Mouse (Mus musculus): ENCODE measurements at regions not wholly inside any gene's neighbourhood (a gene's known extent, or its start where the extent isn't known, plus 50 kb on each side); places are given as distances from the start of the nearest gene placed in this dataset.

DNA sequence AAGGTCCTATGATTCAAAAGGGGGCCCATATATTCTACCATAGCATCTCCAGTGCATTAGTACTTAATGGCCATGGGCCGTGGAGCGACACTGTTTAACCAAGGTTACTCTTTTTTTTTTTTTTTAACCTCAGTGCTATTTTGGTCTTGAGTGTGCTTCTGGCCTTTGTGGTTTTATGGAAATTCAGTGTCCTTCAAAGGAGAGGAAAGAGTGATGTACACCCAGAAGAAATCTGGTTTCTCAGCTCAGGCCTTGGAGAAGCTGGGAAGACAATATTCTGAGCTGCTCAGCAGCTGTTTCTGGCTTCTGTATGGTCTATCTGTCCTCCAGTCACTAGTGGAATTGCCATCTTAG is 91.2 kb upstream of the Pabpc6 start:
- no peak for TF ChIP-seq EP300 (IDR thresholded peaks at IDR 0.05)
- TF ChIP-seq CTCF (IDR thresholded peaks at IDR 0.05) = no peak

Data from lung, postnatal 0 days (tissue).